Mouse (Mus musculus) erythroblast, embryonic 14.5 days (primary cell): ENCODE measurements around the gene Musk. TPM values are rescaled to one million over a fixed set of nuclear protein-coding genes. Genes with fewer than 3 reads are reported as not detected.
"Not testable (repeated sequence)": the region's sequence is repeated elsewhere in the genome, so short reads cannot be mapped to it uniquely, and the experiment has no call there.

Source experiments
- H3K27me3 ChIP-seq: 2 replicates; pipeline ENCODE4 v1.6.1; 2012; ENCODE audit warnings: inconsistent platforms; ENCODE audit not compliant: control insufficient read depth
- H3K36me3 ChIP-seq: 2 replicates; pipeline ENCODE4 v1.6.1; 2012; ENCODE audit warnings: mild to moderate bottlenecking, inconsistent platforms; ENCODE audit not compliant: control insufficient read depth
- H3K4me1 ChIP-seq: 2 replicates; pipeline ENCODE4 v1.6.1; 2012; ENCODE audit warnings: inconsistent platforms; ENCODE audit not compliant: control insufficient read depth
- H3K4me3 ChIP-seq: replicated peaks from 2 replicates; pipeline ENCODE3; 2012; ENCODE audit warnings: moderate library complexity, mild to moderate bottlenecking, inconsistent platforms
- H3K9me3 ChIP-seq: 2 replicates; pipeline ENCODE4 v1.6.1; 2012; ENCODE audit warnings: low read length, inconsistent platforms, mixed read lengths; ENCODE audit not compliant: control insufficient read depth
- GATA1 ChIP-seq: IDR thresholded peaks from 2 replicates; pipeline ENCODE4 v1.6.1; 2012; ENCODE audit warnings: low read length, inconsistent platforms, mixed read lengths
- TAL1 ChIP-seq: IDR thresholded peaks from 3 replicates; pipeline ENCODE4 v1.6.1; 2012; ENCODE audit warnings: low read length, inconsistent platforms, mixed read lengths
- polyA plus RNA-seq: library from polyadenylated mRNA; stranded (reverse); fragments of >175 nt; gene quantifications from 2 replicates; pipeline ENCODE4 v1.2.3, GENCODE M21; 2012

Gene Musk
- polyA plus RNA-seq, result not detected in 2 replicates

DNA sequence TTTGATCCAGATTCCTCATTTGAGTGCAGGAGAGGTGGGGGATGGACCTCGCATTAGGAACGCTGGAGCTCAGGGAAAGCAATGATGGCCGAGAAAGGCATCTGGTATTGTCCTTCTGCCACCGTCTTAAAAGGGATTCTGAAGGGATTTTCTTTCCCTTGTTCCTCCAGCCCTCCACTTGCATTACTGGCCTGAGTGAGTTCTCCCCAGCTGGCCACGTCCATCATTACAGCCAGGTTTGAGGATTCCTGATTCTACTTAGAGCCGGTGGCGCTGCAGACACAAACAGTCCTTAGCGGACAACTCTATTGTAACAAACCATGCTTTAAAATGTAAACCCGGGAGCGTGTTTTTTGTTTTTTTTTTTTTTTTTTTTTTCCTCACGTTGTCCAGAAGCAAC, at the start of gene Musk:
Musk (plus strand) TSS at position 274 of the 400 bp plus-strand sequence.
- no peaks in the 10 kb centered on the region for H3K36me3 ChIP-seq
- no peak for TF ChIP-seq GATA1
- H3K4me1 ChIP-seq, result no peaks in the 10 kb centered on the region
- no peaks in the 10 kb centered on the region for H3K27me3 ChIP-seq
- H3K4me3 ChIP-seq, result no peak within 1 kb of the TSS
- no peaks in the 10 kb centered on the region for H3K9me3 ChIP-seq

- H3K9me3 ChIP-seq, result no peaks in the 10 kb centered on the region
- H3K4me1 ChIP-seq, result no peaks in the 10 kb centered on the region
- no peak overlapping the region for H3K4me3 ChIP-seq
- no peaks in the 10 kb centered on the region for H3K27me3 ChIP-seq
- no peak for TF ChIP-seq TAL1
- TF ChIP-seq GATA1, result no peak
- H3K36me3 ChIP-seq, result no peaks in the 10 kb centered on the region
Observed at GRCm38 (mm10) chr4:58240416-58240815, 45.3 kb upstream of the Musk start.

- no peak overlapping the region for H3K4me3 ChIP-seq
- TF ChIP-seq TAL1 (no peak), GATA1 (no peak)
Observed at GRCm38 (mm10) chr4:58245544-58245943, 40.2 kb upstream of the Musk start.

GRCm38 (mm10) chr4:58252381-58252780, 33.4 kb upstream of the Musk start:
- no peaks in the 10 kb centered on the region for H3K27me3 ChIP-seq
- H3K9me3 ChIP-seq, result no peaks in the 10 kb centered on the region
- H3K4me1 ChIP-seq, result no peaks in the 10 kb centered on the region
- TF ChIP-seq TAL1 (no peak), GATA1 (no peak)
- no peak overlapping the region for H3K4me3 ChIP-seq
- H3K36me3 ChIP-seq, result no peaks in the 10 kb centered on the region

More at GRCm38 (mm10) chr4:58245544-58245943, 40.2 kb upstream of the Musk start:
- Histone ChIP-seq H3K27me3 (no peaks in the 10 kb centered on the region), H3K4me1 (no peaks in the 10 kb centered on the region), H3K36me3 (no peaks in the 10 kb centered on the region), H3K9me3 (no peaks in the 10 kb centered on the region)

- H3K4me1 ChIP-seq, result no peaks in the 10 kb centered on the region
- H3K36me3 ChIP-seq, result no peaks in the 10 kb centered on the region
- H3K4me3 ChIP-seq, result no peak overlapping the region
- TF ChIP-seq TAL1 (no peak), GATA1 (no peak)
- no peaks in the 10 kb centered on the region for H3K9me3 ChIP-seq
- H3K27me3 ChIP-seq, result no peaks in the 10 kb centered on the region
Observed at GRCm38 (mm10) chr4:58253410-58253809, 32.4 kb upstream of the Musk start.

- H3K36me3 ChIP-seq, H3K4me1 ChIP-seq, H3K27me3 ChIP-seq, H3K4me3 ChIP-seq, H3K9me3 ChIP-seq: not testable (repeated sequence)
Observed at GRCm38 (mm10) chr4:58260767-58261166, 25.0 kb upstream of the Musk start.

- TF ChIP-seq GATA1, result no peak
- no peak for TF ChIP-seq TAL1
- no peaks in the 10 kb centered on the region for H3K36me3 ChIP-seq
- H3K4me1 ChIP-seq, result no peaks in the 10 kb centered on the region
- no peak overlapping the region for H3K4me3 ChIP-seq
- H3K9me3 ChIP-seq, result no peaks in the 10 kb centered on the region
- H3K27me3 ChIP-seq, result no peaks in the 10 kb centered on the region
Observed at GRCm38 (mm10) chr4:58266294-58266693, 19.5 kb upstream of the Musk start.

DNA sequence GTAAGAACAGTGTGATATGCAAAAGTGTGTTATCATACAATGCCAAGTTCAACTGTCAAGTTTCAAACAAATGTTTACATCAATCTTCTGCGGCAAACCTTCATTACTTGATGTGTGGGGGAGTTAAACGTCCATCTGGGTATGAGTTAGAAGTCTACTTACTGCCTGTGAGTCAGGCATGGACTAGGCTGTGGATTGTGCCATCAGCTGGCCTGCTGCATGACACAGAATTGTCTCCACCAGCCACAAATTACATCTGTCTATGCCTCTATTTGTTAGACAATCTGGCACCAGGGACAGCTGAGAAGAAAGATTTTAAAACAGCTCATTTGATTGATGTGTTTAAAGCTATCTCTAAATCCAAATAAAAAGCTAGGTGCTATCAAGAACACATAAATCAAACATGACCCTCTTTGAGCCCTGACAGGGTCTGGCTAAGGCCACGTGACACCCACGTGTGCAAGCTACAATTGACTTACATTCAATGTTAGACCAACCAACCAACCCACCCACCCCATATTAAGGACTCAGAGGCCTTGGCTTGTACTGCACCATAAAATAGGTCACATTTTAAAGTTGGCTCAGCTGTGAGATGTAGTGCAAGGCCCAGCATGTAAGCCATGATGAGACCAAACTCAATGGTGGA, 16.7 kb upstream of the Musk start:
- no peaks in the 10 kb centered on the region for H3K27me3 ChIP-seq
- H3K9me3 ChIP-seq, result no peaks in the 10 kb centered on the region
- H3K4me3 ChIP-seq, result no peak overlapping the region
- H3K36me3 ChIP-seq, result no peaks in the 10 kb centered on the region
- TF ChIP-seq GATA1 (no peak), TAL1 (no peak)
- H3K4me1 ChIP-seq, result no peaks in the 10 kb centered on the region

DNA sequence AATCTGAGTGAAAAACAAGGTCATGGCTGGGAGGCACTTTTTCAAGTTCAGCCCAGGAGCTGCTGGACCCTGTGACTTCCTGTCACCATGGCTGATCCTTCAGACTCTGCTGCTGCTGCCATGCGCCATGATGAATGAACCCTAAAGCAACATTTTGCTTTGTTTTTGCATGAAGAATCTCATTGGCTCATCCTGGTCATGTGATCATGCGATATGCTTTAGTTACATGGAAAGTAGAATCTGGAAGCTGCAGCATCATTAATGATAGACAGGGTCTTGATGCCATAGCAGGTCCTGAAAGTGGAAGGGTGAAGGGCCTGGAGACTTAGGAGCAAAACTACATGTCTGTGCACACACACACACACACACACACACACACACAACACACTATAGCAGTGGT, 15.8 kb upstream of the Musk start:
- no peak overlapping the region for H3K4me3 ChIP-seq
- no peaks in the 10 kb centered on the region for H3K36me3 ChIP-seq
- H3K4me1 ChIP-seq, result no peaks in the 10 kb centered on the region
- no peaks in the 10 kb centered on the region for H3K27me3 ChIP-seq
- TF ChIP-seq GATA1 (no peak), TAL1 (no peak)
- no peaks in the 10 kb centered on the region for H3K9me3 ChIP-seq

DNA sequence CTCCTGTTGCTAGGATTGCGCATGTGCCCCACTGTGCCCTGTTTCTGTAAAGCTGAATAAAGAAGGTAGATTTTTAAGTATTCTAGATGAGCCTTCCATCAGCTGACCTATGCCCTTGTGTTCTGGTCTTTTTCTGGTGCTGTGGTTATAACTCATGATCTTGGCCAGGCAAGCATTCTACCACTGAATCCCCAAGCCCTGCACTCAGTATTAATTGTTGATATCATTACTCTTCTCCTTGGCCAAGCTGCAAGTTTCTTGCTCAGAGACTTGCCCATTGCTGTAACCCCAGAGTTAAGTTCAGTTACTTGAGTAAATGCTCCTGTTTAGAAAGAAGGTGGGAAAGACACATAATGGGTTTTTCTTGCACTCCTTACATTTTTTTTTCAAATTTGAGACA, 14.8 kb upstream of the Musk start:
- Histone ChIP-seq H3K4me1 (no peaks in the 10 kb centered on the region), H3K36me3 (no peaks in the 10 kb centered on the region), H3K4me3 (no peak overlapping the region), H3K9me3 (no peaks in the 10 kb centered on the region), H3K27me3 (no peaks in the 10 kb centered on the region)
- no peak for TF ChIP-seq GATA1
- no peak for TF ChIP-seq TAL1
